Mouse (Mus musculus) kidney, adult 9 months (tissue): ENCODE measurements at regions not wholly inside any gene's neighbourhood (a gene's known extent, or its start where the extent isn't known, plus 50 kb on each side); places are given as distances from the start of the nearest gene placed in this dataset.

ENCODE experiments used
- DNase-seq: peaks from one replicate; pipeline ENCODE4 v3.0.0; 2022

DNA sequence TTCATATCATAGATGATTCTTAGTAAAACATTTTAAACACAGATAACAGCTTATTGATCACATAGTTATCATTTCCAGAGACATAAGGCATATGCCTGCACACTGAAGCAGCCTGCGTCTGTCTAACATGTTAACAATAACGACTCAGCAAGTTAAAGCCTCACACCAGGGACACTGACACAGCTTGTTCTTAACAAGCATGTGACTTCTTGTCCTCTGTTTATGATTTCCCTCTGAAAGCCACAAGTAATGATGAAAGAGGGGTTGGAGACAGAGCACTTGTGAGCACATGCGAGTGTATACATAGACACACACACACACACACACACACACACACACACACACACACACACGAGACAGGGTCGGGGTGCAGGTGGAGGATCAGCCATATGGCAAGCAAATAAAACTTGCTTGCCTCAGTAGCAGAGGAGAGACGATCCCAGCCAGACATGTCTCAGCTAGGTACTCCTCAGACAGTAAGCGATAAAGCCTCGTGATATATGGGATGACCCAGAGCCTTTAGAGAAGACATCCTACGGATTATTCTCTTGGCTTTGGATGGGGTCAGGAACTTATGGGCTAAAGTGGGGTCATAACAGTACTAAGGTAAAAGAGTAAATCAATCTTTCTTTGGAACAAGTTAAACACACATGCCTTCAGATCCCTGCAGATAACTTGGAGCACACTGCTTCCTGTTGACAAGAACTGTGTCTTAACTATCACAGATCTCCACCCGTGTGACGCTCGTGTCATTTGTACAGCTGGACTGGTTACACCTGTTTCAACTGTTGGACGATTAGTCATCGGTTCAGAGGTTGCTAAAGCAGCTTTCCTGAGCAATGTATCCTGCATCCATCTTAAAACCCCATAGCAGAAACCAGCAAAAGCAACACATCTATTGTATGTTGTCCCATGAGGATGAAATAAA, 51.4 kb upstream of the Ralgps2 start:
- DNase-seq, result no peak

DNA sequence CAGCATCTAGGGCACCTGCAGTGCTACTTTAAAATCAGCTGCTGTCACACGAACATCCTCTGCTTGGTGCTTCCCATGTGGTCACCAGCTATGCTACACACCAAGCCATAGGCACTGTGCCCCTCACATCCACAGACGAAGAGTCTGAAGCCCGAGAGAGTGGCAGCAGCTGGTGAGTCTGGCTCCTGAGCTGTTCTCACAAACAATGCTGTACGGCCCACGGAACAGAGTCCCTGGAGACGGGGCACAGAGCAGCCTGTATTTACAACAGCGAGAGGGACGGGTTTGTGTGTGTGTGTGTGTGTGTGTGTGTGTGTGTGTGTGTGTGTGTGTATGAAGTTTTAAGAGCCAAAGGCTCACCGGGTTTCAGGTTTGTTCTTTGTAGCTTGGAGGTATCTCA, 50.7 kb upstream of the Ralgps2 start:
- no peak for DNase-seq

DNA sequence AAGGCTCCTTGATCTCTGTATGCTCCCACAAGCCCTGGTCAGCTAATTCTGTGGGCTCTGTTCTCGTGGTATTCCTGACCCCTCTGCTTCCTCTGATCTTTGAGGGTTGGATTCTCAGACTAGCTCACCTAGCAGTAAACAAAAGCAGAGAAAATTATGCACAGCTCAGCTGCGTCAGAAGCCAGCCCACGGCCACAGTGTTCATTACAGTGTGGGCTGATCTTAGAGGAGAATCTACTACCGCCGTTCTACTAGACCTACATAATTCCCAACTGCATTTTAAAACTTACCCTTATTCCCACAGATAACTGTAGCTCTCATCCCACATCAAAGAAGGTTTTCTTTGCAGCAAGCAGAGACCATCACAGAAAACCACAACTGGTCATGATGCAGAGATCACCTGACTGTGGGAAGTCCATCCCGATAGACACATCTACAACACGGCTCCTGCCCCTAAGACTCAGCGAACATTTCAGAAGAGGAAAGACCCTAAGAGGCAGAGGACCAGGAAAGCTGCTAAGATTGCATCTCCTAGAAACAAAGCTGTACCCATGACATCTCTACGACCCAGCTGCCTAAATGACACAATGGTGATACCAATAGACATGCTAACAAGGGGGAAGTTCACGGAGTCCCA, 49.8 kb upstream of the Ralgps2 start:
- no peak for DNase-seq
